Mouse (Mus musculus) myocyte (in vitro differentiated cells): ENCODE measurements around the gene H2-Ob. TPM values are rescaled to one million over a fixed set of nuclear protein-coding genes. Genes with fewer than 3 reads are reported as not detected.
A peak's percentile ranks its signal among the peaks of the same experiment; 100 is the strongest.

Experiments
- H3K27me3 ChIP-seq: one replicate; pipeline ENCODE4 v1.6.1; 2011; ENCODE audit not compliant: control insufficient read depth, insufficient read depth, insufficient read length
- H3K36me3 ChIP-seq: one replicate; pipeline ENCODE4 v1.6.1; 2011; ENCODE audit not compliant: control insufficient read depth, insufficient read depth
- H3K4me2 ChIP-seq: one replicate; pipeline ENCODE4 v1.6.1; 2011; ENCODE audit warnings: low read depth, control low read depth
- H3K4me3 ChIP-seq: one replicate; pipeline ENCODE4 v1.5.1; 2011; ENCODE audit warnings: mild to moderate bottlenecking, control low read depth, moderate library complexity
- H3K79me2 ChIP-seq: one replicate; pipeline ENCODE4 v1.6.1; 2011; ENCODE audit not compliant: control insufficient read depth, insufficient read depth
- H3ac ChIP-seq: one replicate; pipeline ENCODE4 v1.6.1; 2011; ENCODE audit not compliant: control insufficient read depth, insufficient read length
- CEBPB ChIP-seq: IDR thresholded peaks from 2 replicates; pipeline ENCODE4 v1.6.1; 2011; ENCODE audit warnings: mild to moderate bottlenecking, moderate library complexity; ENCODE audit not compliant: poor library complexity, insufficient read depth, severe bottlenecking
- E2F4 ChIP-seq: IDR thresholded peaks from one replicate; pipeline ENCODE4 v1.6.1; 2011; ENCODE audit warnings: mild to moderate bottlenecking, control low read depth, moderate library complexity; ENCODE audit not compliant: insufficient read depth
- MAX ChIP-seq: IDR thresholded peaks from one replicate; pipeline ENCODE4 v1.6.1; 2011; ENCODE audit warnings: low read depth, mild to moderate bottlenecking, control low read depth
- MYOD1 ChIP-seq, 3 experiments: IDR thresholded peaks; one replicate each; pipeline ENCODE4 v1.6.1; 2011; ENCODE audit warnings: control low read depth in 2 of 3, low read depth in 2 of 3, mild to moderate bottlenecking in 2 of 3, moderate library complexity in 1 of 3; ENCODE audit not compliant: insufficient read length in 2 of 3, control insufficient read depth in 1 of 3
- MYOG ChIP-seq, 3 experiments: IDR thresholded peaks; one replicate each; pipeline ENCODE4 v1.6.1; 2011; ENCODE audit warnings: control low read depth in 2 of 3, low read depth in 2 of 3, mild to moderate bottlenecking in 2 of 3; ENCODE audit not compliant: insufficient read length in 2 of 3, control insufficient read depth in 1 of 3, insufficient read depth in 1 of 3
- POLR2A ChIP-seq: IDR thresholded peaks from one replicate; pipeline ENCODE4 v1.6.1; 2011; ENCODE audit warnings: low read depth, mild to moderate bottlenecking, control low read depth, moderate library complexity; ENCODE audit not compliant: insufficient read length
- POLR2AphosphoS2 ChIP-seq: IDR thresholded peaks from one replicate; pipeline ENCODE4 v1.6.1; 2011; ENCODE audit warnings: low read depth, control low read depth; ENCODE audit not compliant: insufficient read length
- REST ChIP-seq: IDR thresholded peaks from one replicate; pipeline ENCODE4 v1.6.1; 2011; ENCODE audit warnings: mild to moderate bottlenecking, control low read depth, moderate library complexity; ENCODE audit not compliant: insufficient read depth, insufficient read length
- SRF ChIP-seq: IDR thresholded peaks from one replicate; pipeline ENCODE4 v1.6.1; 2011; ENCODE audit warnings: low read depth; ENCODE audit not compliant: control insufficient read depth, insufficient read length
- TCF12 ChIP-seq: IDR thresholded peaks from one replicate; pipeline ENCODE4 v1.6.1; 2011; ENCODE audit warnings: mild to moderate bottlenecking, control low read depth; ENCODE audit not compliant: poor library complexity, insufficient read depth, severe bottlenecking
- TCF3 ChIP-seq: IDR thresholded peaks from one replicate; pipeline ENCODE4 v1.6.1; 2011; ENCODE audit warnings: low read depth, control low read depth; ENCODE audit not compliant: insufficient read length
- USF1 ChIP-seq: IDR thresholded peaks from one replicate; pipeline ENCODE4 v1.6.1; 2011; ENCODE audit warnings: low read depth, mild to moderate bottlenecking, control low read depth, moderate library complexity
- polyA plus RNA-seq: library from polyadenylated mRNA; unstranded; fragments of >200 nt; fragmentation: generic; extraction: Trizol; gene quantifications from one replicate; pipeline ENCODE4 v1.2.1, GENCODE M21; 2012; ENCODE audit warnings: missing spikeins

The H2-Ob gene
- polyA plus RNA-seq, 1 experiment = not detected

DNA sequence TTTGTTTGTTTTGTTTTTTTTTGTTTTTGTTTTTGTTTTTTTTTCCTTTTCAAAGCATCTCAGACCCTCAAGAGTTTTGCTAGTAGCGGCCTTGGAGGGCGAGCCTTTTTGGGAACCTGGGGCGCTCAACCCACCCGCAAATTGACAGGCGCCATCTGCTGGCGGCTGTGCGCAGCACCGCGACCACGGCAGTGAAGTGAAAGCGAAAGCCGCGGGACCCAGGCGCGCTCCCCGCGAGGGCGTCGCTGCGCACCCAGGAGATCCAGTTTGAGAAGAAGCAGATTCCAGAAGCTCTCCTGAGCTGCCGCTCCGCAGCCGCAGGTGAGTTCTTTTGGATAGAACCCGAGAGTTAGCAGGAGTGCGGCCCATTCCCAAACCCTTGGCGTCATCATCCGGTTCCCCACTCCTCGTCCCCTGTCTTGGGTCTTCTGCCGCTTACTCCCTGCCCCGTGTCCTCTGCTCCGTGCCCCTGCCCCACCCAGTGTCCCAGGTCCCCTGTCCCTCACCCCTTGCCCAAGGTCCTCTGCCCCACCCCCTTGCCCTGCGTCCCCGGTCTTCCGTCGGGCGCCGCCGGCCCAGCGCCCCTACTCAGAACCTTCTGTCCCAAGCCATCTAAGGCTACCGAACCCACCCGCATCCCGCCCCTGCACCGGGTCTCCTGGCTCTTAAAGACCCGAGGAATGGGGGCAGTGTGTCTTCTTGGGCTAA, 34.2 kb upstream of the H2-Ob start:
- Histone ChIP-seq H3K36me3 (no peaks in the 10 kb centered on the region), H3ac (peak overlapping the region; percentile 48), H3K79me2 (no peaks in the 10 kb centered on the region), H3K4me2 (peak overlapping the region; percentile 70), H3K4me3 (peak overlapping the region; percentile 38), H3K27me3 (peaks cover 4% of the 10 kb centered on the region)
- TF ChIP-seq E2F4 (no peak), SRF (no peak), REST (no peak), USF1 (no peak), POLR2A (no peak), MYOD1 (IDR thresholded peaks at IDR 0.05; ENCODE audit: control insufficient read depth in 1 of 3, insufficient read length in 2 of 3, low read depth in 2 of 3) (no peak)

DNA sequence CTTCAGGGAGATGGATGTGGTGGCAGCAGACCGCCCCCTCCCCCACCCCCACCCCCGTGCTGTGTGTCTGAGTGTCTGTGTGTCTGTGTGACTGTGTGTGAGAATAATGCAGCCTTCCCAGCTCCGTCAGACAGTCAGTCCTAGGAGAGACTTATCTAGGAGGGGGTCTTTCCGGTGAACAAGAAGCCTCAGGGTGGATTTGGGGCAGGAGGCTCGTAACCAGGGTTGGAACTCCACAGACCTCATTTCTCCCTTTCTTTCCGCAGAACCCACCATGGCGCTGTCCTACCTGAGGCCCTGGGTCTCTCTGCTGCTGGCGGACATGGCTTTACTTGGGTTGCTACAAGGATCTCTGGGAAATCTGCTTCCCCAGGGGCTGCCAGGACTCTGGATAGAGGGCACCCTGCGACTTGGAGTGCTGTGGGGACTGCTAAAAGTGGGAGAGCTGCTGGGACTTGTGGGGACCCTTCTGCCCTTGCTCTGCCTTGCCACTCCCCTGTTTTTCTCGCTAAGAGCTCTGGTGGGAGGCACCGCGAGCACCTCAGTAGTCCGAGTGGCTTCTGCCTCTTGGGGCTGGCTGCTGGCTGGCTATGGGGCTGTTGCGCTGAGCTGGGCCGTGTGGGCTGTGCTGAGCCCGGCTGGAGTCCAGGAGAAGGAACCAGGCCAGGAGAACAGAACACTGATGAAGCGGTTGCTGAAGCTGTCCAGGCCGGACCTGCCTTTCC, 33.5 kb upstream of the H2-Ob start:
- TF ChIP-seq USF1 (no peak), E2F4 (no peak), REST (no peak), TCF12 (no peak), POLR2AphosphoS2 (no peak), POLR2A (no peak), MAX (no peak), SRF (no peak), TCF3 (no peak)
- H3K4me2 ChIP-seq = peak overlapping the region; percentile 70
- no peaks in the 10 kb centered on the region for H3K79me2 ChIP-seq
- no peaks in the 10 kb centered on the region for H3K36me3 ChIP-seq
- peak overlapping the region; percentile 48 for H3ac ChIP-seq
- no peaks in the 10 kb centered on the region for H3K27me3 ChIP-seq
- H3K4me3 ChIP-seq = peak overlapping the region; percentile 38

DNA sequence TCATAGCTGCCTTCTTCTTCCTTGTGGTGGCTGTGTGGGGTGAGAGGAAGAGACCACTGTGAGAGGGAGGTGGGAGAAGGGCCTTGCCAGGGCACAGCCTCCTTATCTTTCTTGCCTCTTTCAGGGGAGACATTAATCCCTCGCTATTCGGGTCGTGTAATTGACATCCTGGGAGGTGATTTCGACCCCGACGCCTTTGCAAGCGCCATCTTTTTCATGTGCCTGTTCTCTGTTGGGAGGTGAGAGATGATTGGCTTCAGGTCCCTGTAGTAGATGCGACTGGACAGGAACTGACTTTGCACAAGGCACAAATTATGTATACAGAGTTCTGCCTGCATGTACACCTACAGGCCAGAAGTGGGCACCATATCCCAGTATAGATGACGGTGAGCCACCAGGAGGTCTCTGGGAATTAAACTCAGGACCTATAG, 32.9 kb upstream of the H2-Ob start:
- H3K79me2 ChIP-seq = no peaks in the 10 kb centered on the region
- H3K4me2 ChIP-seq = no peak overlapping the region
- H3K27me3 ChIP-seq = no peaks in the 10 kb centered on the region
- H3K4me3 ChIP-seq = peak overlapping the region; percentile 38
- TF ChIP-seq POLR2A (no peak), TCF3 (no peak), MYOD1 (IDR thresholded peaks at IDR 0.05; ENCODE audit: control insufficient read depth in 1 of 3, insufficient read length in 2 of 3, low read depth in 2 of 3) (no peak), SRF (no peak), MYOG (IDR thresholded peaks at IDR 0.05; ENCODE audit: control insufficient read depth in 1 of 3, insufficient read depth in 1 of 3, insufficient read length in 2 of 3, low read depth in 2 of 3) (no peak), REST (no peak), CEBPB (no peak), USF1 (no peak), TCF12 (no peak), E2F4 (no peak), MAX (no peak), POLR2AphosphoS2 (no peak)
- no peak overlapping the region for H3ac ChIP-seq
- no peaks in the 10 kb centered on the region for H3K36me3 ChIP-seq

DNA sequence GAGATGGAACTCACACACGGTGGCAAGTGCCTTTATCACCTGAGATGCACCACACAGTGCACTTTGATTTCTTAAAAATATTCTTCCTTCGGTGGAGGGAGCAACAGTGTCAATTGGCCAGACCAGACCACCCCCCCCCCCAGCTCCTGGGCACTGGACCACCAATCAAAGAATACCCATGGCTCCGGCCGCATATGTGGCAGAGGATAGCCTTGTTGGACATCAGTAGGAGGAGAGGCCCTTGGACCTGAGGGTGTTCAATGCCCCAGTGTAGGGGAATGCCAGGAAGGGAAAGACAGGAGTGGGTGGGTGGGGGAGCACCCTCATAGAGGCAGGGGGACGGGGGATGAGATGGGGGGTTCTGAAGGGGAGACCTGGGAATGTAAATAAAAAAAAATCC, 32.0 kb upstream of the H2-Ob start:
- H3K36me3 ChIP-seq = no peaks in the 10 kb centered on the region
- H3ac ChIP-seq = no peak overlapping the region
- no peak overlapping the region for H3K4me2 ChIP-seq
- no peaks in the 10 kb centered on the region for H3K79me2 ChIP-seq
- no peaks in the 10 kb centered on the region for H3K27me3 ChIP-seq
- no peak overlapping the region for H3K4me3 ChIP-seq
- TF ChIP-seq SRF = no peak
- TF ChIP-seq POLR2AphosphoS2 = no peak
- no peak for TF ChIP-seq CEBPB
- TF ChIP-seq TCF3 = no peak
- no peak for TF ChIP-seq MAX
- TF ChIP-seq USF1 = no peak
- TF ChIP-seq POLR2A = no peak
- TF ChIP-seq E2F4 = no peak
- no peak for TF ChIP-seq TCF12
- no peak for TF ChIP-seq REST
- no peak for TF ChIP-seq MYOD1 (IDR thresholded peaks at IDR 0.05; ENCODE audit: control insufficient read depth in 1 of 3, insufficient read length in 2 of 3, low read depth in 2 of 3)
- no peak for TF ChIP-seq MYOG (IDR thresholded peaks at IDR 0.05; ENCODE audit: control insufficient read depth in 1 of 3, insufficient read depth in 1 of 3, insufficient read length in 2 of 3, low read depth in 2 of 3)

DNA sequence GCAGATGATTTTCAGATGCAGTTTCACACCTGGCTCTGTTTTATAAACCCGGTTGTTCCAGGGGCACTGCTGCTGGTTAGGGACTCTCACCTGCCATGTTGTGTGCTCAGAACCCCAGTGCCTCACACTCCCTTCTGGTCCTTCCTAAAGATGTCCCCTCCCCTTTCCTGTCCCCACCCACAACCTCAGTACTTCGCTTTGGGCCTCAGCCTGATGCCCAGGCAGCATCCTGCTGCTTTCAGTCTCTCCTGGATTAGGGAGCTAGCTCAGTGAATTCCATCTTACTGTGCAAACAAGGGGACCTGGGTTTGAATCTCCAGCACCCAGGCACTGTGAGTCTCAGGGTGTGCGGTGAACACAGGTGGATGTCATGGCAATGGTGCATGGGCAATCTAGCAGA, 31.2 kb upstream of the H2-Ob start:
- no peaks in the 10 kb centered on the region for H3K79me2 ChIP-seq
- H3K4me3 ChIP-seq = no peak overlapping the region
- H3K4me2 ChIP-seq = no peak overlapping the region
- TF ChIP-seq USF1 (no peak), E2F4 (no peak), REST (no peak), TCF3 (no peak), CEBPB (no peak), MAX (no peak), MYOG (IDR thresholded peaks at IDR 0.05; ENCODE audit: control insufficient read depth in 1 of 3, insufficient read depth in 1 of 3, insufficient read length in 2 of 3, low read depth in 2 of 3) (no peak), TCF12 (no peak), MYOD1 (IDR thresholded peaks at IDR 0.05; ENCODE audit: control insufficient read depth in 1 of 3, insufficient read length in 2 of 3, low read depth in 2 of 3) (no peak), POLR2AphosphoS2 (no peak), SRF (no peak), POLR2A (no peak)
- H3ac ChIP-seq = no peak overlapping the region
- no peaks in the 10 kb centered on the region for H3K36me3 ChIP-seq
- peaks cover 5% of the 10 kb centered on the region for H3K27me3 ChIP-seq
